Mouse (Mus musculus) embryonic fibroblast, embryonic 13.5 days (primary cell): Measurements from ENCODE around the gene Smarca4.

Source experiments
- CTCF ChIP-seq: IDR thresholded peaks from 2 replicates; pipeline ENCODE4 v1.5.1; 2011; ENCODE audit warnings: mild to moderate bottlenecking, control low read depth, low read length, moderate library complexity, borderline replicate concordance; ENCODE audit not compliant: insufficient read depth
- POLR2A ChIP-seq: IDR thresholded peaks from 2 replicates; pipeline ENCODE4 v1.6.1; 2011; ENCODE audit warnings: low read depth, mild to moderate bottlenecking, control low read depth, low read length, moderate library complexity

GRCm38 (mm10) chr9:21609861-21610260 is 6.1 kb upstream of the Smarca4 start:
- TF ChIP-seq CTCF (no peak), POLR2A (no peak)
